Mouse (Mus musculus): ENCODE results near the gene C130032M10Rik. TPM values are rescaled to one million over a fixed set of nuclear protein-coding genes. Genes with fewer than 3 reads are reported as not detected.
A peak's percentile ranks its signal among the peaks of the same experiment; 100 is the strongest.

Gene C130032M10Rik
- polyA plus RNA-seq, 1 experiment, result not detected

- no peaks in the 10 kb centered on the region for H3K4me1 ChIP-seq (ENCODE audit: control insufficient read depth, insufficient read depth, low read length)
- TF ChIP-seq POLR2A (IDR thresholded peaks at IDR 0.05; ENCODE audit: borderline replicate concordance, extremely low read depth, low read depth, low read length) (no peak), CTCF (IDR thresholded peaks at IDR 0.05; ENCODE audit: insufficient read depth, low read length) (no peak)
- DNase-seq, result no peak
- WGBS, result 69% methylated on average over 10 of the region's 10 CpGs
- no peak overlapping the region for H3K4me3 ChIP-seq (replicated peaks; ENCODE audit: extremely low read depth, low read depth, low read length)
These were observed 40.9 kb downstream of the C130032M10Rik start for GRCm38 (mm10) chr9:114556276-114556855.

- WGBS, result 48% methylated on average over 7 of the region's 7 CpGs
- no peak for DNase-seq
- TF ChIP-seq CTCF (IDR thresholded peaks at IDR 0.05; ENCODE audit: insufficient read depth, low read length), result no peak
- no peak for TF ChIP-seq POLR2A (IDR thresholded peaks at IDR 0.05; ENCODE audit: borderline replicate concordance, extremely low read depth, low read depth, low read length)
- no peak overlapping the region for H3K4me3 ChIP-seq (replicated peaks; ENCODE audit: extremely low read depth, low read depth, low read length)
- no peaks in the 10 kb centered on the region for H3K4me1 ChIP-seq (ENCODE audit: control insufficient read depth, insufficient read depth, low read length)
These were observed 41.6 kb downstream of the C130032M10Rik start for GRCm38 (mm10) chr9:114557086-114557485.

GRCm38 (mm10) chr9:114560141-114560540, 44.6 kb downstream of the C130032M10Rik start:
- H3K4me3 ChIP-seq (replicated peaks; ENCODE audit: extremely low read depth, low read depth, low read length), result no peak overlapping the region
- DNase-seq, result no peak
- TF ChIP-seq POLR2A (IDR thresholded peaks at IDR 0.05; ENCODE audit: borderline replicate concordance, extremely low read depth, low read depth, low read length) (no peak), CTCF (IDR thresholded peaks at IDR 0.05; ENCODE audit: insufficient read depth, low read length) (no peak)
- no peaks in the 10 kb centered on the region for H3K4me1 ChIP-seq (ENCODE audit: control insufficient read depth, insufficient read depth, low read length)
- WGBS, result 47% methylated on average over 7 of the region's 7 CpGs

GRCm38 (mm10) chr9:114560771-114561670, 45.5 kb downstream of the C130032M10Rik start:
- DNase-seq, result no peak
- TF ChIP-seq POLR2A (IDR thresholded peaks at IDR 0.05; ENCODE audit: borderline replicate concordance, extremely low read depth, low read depth, low read length), result no peak
- no peak for TF ChIP-seq CTCF (IDR thresholded peaks at IDR 0.05; ENCODE audit: insufficient read depth, low read length)
- H3K4me1 ChIP-seq (ENCODE audit: control insufficient read depth, insufficient read depth, low read length), result no peaks in the 10 kb centered on the region
- WGBS, result 8% methylated on average over 36 of the region's 36 CpGs
- H3K4me3 ChIP-seq (replicated peaks; ENCODE audit: extremely low read depth, low read depth, low read length), result no peak overlapping the region

GRCm38 (mm10) chr9:114561671-114561971, 46.1 kb downstream of the C130032M10Rik start:
- Histone ChIP-seq H3K4me3 (replicated peaks; ENCODE audit: extremely low read depth, low read depth, low read length) (no peak overlapping the region), H3K4me1 (ENCODE audit: control insufficient read depth, insufficient read depth, low read length) (no peaks in the 10 kb centered on the region)
- WGBS, result 11% methylated on average over 12 of the region's 12 CpGs

GRCm38 (mm10) chr9:114562031-114562918, 46.8 kb downstream of the C130032M10Rik start:
- Histone ChIP-seq H3K4me3 (replicated peaks; ENCODE audit: extremely low read depth, low read depth, low read length) (no peak overlapping the region), H3K4me1 (ENCODE audit: control insufficient read depth, insufficient read depth, low read length) (no peaks in the 10 kb centered on the region)
- no peak for TF ChIP-seq CTCF (IDR thresholded peaks at IDR 0.05; ENCODE audit: insufficient read depth, low read length)
- TF ChIP-seq POLR2A (IDR thresholded peaks at IDR 0.05; ENCODE audit: borderline replicate concordance, extremely low read depth, low read depth, low read length), result no peak
- 2% methylated on average over 98 of the region's 101 CpGs for WGBS
- no peak for DNase-seq

More at GRCm38 (mm10) chr9:114561671-114561971, 46.1 kb downstream of the C130032M10Rik start:
- no peak for DNase-seq
- TF ChIP-seq CTCF (IDR thresholded peaks at IDR 0.05; ENCODE audit: insufficient read depth, low read length), result no peak
- TF ChIP-seq POLR2A (IDR thresholded peaks at IDR 0.05; ENCODE audit: borderline replicate concordance, extremely low read depth, low read depth, low read length), result no peak

- Histone ChIP-seq H3K4me1 (ENCODE audit: control insufficient read depth, insufficient read depth, low read length) (no peaks in the 10 kb centered on the region), H3K4me3 (replicated peaks; ENCODE audit: extremely low read depth, low read depth, low read length) (peak overlapping the region; percentile 13)
- DNase-seq, result no peak
- TF ChIP-seq POLR2A (IDR thresholded peaks at IDR 0.05; ENCODE audit: borderline replicate concordance, extremely low read depth, low read depth, low read length) (no peak), CTCF (IDR thresholded peaks at IDR 0.05; ENCODE audit: insufficient read depth, low read length) (no peak)
- WGBS, result 1% methylated on average over 122 of the region's 122 CpGs
These were observed 47.6 kb downstream of the C130032M10Rik start for GRCm38 (mm10) chr9:114562919-114563751.

GRCm38 (mm10) chr9:114563761-114564606, 48.5 kb downstream of the C130032M10Rik start, which contains the start of gene Trim71:
Trim71 (minus strand) TSS chr9:114564369.
- no peaks in the 10 kb centered on the region for H3K4me1 ChIP-seq (ENCODE audit: control insufficient read depth, insufficient read depth, low read length)
- peak within 1 kb of the TSS; percentile 13 for H3K4me3 ChIP-seq (replicated peaks; ENCODE audit: extremely low read depth, low read depth, low read length)
- under 1% methylated on average over 90 of the region's 91 CpGs for WGBS
- no peak for TF ChIP-seq POLR2A (IDR thresholded peaks at IDR 0.05; ENCODE audit: borderline replicate concordance, extremely low read depth, low read depth, low read length)
- DNase-seq, result no peak
